Mouse (Mus musculus): Measurements from ENCODE around the gene Kcnip1.

- TF ChIP-seq EP300 (IDR thresholded peaks at IDR 0.05; ENCODE audit: low read depth) (no peak), CTCF (IDR thresholded peaks at IDR 0.05; ENCODE audit: low read depth) (no peak)
These were observed 247.1 kb downstream of the Kcnip1 start for GRCm38 (mm10) chr11:33745821-33746329.
